Mouse (Mus musculus) midbrain, embryonic 16.5 days (tissue): ENCODE measurements around the gene Slc35g2. TPM values are rescaled to one million over a fixed set of nuclear protein-coding genes. Genes with fewer than 3 reads are reported as not detected.

Experiments used
- ATAC-seq: fragments of 200-750 bp; cut with Nextera tagmentation; 2 replicates; pipeline ENCODE4 v1.8.0; 2017; ENCODE audit warnings: moderate TSS enrichment
- H3K27ac ChIP-seq: fragments of 300-500 bp; sonication (generic); 2 replicates; pipeline ENCODE4 v1.5.1; 2014; ENCODE audit warnings: mild to moderate bottlenecking, low read length, mixed read lengths
- H3K27me3 ChIP-seq: fragments of 300-500 bp; sonication (generic); 2 replicates; pipeline ENCODE4 v1.6.1; 2014; ENCODE audit warnings: low read depth, low read length, mixed read lengths; ENCODE audit not compliant: control insufficient read depth, insufficient read depth
- H3K36me3 ChIP-seq: fragments of 300-500 bp; sonication (generic); 2 replicates; pipeline ENCODE4 v1.6.1; 2014; ENCODE audit warnings: mild to moderate bottlenecking, low read length, moderate library complexity, mixed read lengths; ENCODE audit not compliant: control insufficient read depth, insufficient read depth
- H3K4me1 ChIP-seq: fragments of 300-500 bp; sonication (generic); 2 replicates; pipeline ENCODE4 v1.6.1; 2014; ENCODE audit warnings: mild to moderate bottlenecking, low read length, mixed read lengths; ENCODE audit not compliant: control insufficient read depth, insufficient read depth
- H3K4me2 ChIP-seq: fragments of 300-500 bp; sonication (generic); 2 replicates; pipeline ENCODE4 v1.6.1; 2014; ENCODE audit warnings: mild to moderate bottlenecking, low read length, mixed read lengths
- H3K4me3 ChIP-seq: fragments of 300-500 bp; sonication (generic); 2 replicates; pipeline ENCODE4 v1.5.1; 2014; ENCODE audit warnings: low read depth, mild to moderate bottlenecking, low read length, moderate library complexity, mixed read lengths
- H3K9ac ChIP-seq: fragments of 300-500 bp; sonication (generic); 2 replicates; pipeline ENCODE4 v1.6.1; 2014; ENCODE audit warnings: low read depth, low read length, mixed read lengths
- H3K9me3 ChIP-seq: fragments of 300-500 bp; sonication (generic); replicated peaks from 2 replicates; pipeline ENCODE4 v1.6.1; 2014; ENCODE audit warnings: mild to moderate bottlenecking, low read length, mixed read lengths; ENCODE audit not compliant: control insufficient read depth, poor library complexity, severe bottlenecking
- WGBS: fragments of 180-500 bp; shearing (Covaris S2); extraction: QIAGEN DNeasy Blood & Tissue Kit; methylation state at CpG from one replicate; pipeline ENCODE4 v1.1.7; 2014; 5-methylcytosine and 5-hydroxymethylcytosine counted together
- polyA plus RNA-seq: library from polyadenylated mRNA; unstranded; fragments of >200 nt; fragmentation: Nextera tagmentation; extraction: Ambion mirVana; gene quantifications from 2 replicates; pipeline ENCODE4 v1.2.1, GENCODE M21; 2015

The Slc35g2 gene
- polyA plus RNA-seq, 1 experiment from 2014 or later, result 21.9 TPM

DNA sequence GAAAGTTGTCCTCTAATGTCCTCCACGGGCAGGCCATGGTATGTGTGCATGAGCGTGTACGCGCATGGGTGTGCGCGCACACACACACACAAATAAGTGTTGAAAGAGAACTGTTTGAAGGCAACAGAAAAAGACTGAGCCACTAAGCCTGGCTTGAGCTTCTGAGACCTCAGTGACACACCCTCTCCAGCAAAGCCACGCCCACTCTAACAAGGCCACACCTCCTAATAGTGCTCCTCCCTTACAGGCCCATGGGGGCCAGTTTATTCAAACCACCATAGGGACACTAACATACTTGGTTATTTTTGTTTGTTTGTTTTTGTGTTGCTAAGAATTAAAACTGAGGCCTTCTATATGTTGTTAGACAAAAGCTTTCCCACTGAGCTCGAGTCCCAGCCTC, 25.4 kb upstream of the Slc35g2 start:
- no peak overlapping the region for H3K4me3 ChIP-seq
- no peak overlapping the region for H3K27ac ChIP-seq
- no peaks in the 10 kb centered on the region for H3K36me3 ChIP-seq
- H3K27me3 ChIP-seq, result no peaks in the 10 kb centered on the region
- H3K9me3 ChIP-seq, result no peaks in the 10 kb centered on the region
- no peak overlapping the region for H3K9ac ChIP-seq
- peaks cover 8% of the 10 kb centered on the region; the same call in 1 of the 2 replicates for H3K4me1 ChIP-seq
- no peak for ATAC-seq
- H3K4me2 ChIP-seq, result no peak overlapping the region
- 89% methylated on average over 8 of the region's 8 CpGs for WGBS

DNA sequence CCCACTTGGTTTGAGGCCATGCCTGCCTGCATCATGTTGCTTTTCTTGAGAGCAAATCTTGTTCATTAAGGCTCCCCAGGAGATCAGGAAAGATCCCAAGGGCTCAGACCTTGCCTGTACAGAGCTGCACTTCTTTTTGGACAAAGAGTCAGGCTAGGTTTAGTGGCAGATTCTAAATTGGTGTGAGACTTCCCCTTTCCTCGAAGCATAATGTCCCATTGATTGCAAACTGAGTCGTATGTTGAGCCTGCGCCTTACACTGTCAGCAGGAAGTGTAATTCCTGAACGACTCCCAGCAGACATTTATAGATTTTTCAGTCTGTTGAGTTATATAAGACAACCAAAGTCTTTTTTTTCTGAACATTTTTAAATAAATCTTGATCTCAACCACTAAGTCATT, 19.6 kb upstream of the Slc35g2 start:
- no peaks in the 10 kb centered on the region for H3K4me1 ChIP-seq
- H3K27ac ChIP-seq, result no peak overlapping the region
- no peak for ATAC-seq
- H3K36me3 ChIP-seq, result no peaks in the 10 kb centered on the region
- H3K4me3 ChIP-seq, result no peak overlapping the region
- H3K27me3 ChIP-seq, result no peaks in the 10 kb centered on the region
- no peak overlapping the region for H3K9ac ChIP-seq
- 80% methylated on average over 4 of the region's 4 CpGs for WGBS
- H3K9me3 ChIP-seq, result no peaks in the 10 kb centered on the region
- H3K4me2 ChIP-seq, result no peak overlapping the region

DNA sequence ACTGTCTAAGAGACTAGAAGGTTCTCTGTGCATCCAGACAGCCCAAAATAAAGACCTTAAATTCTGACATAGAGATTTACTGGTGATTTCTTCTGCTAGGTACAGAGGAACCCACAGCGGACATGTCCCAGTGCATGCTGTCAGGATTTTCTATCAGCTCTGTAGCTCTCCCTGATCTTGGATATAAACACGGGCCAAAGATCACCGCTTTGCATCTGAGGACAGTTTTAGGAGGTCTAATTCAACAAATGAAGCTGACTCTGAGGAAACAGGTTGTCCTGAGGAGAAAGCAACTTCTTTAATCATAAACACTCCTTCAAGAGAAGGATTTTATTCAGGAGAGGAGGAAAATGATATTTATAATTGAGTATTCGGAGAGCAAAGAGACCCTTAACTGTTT, 13.1 kb upstream of the Slc35g2 start:
- H3K4me2 ChIP-seq, result no peak overlapping the region
- H3K4me1 ChIP-seq, result peaks cover 12% of the 10 kb centered on the region
- no peaks in the 10 kb centered on the region for H3K9me3 ChIP-seq
- no peak overlapping the region for H3K9ac ChIP-seq
- no peaks in the 10 kb centered on the region for H3K36me3 ChIP-seq
- WGBS, result 85% methylated on average over 4 of the region's 4 CpGs
- H3K27ac ChIP-seq, result no peak overlapping the region
- H3K27me3 ChIP-seq, result no peaks in the 10 kb centered on the region
- no peak for ATAC-seq
- H3K4me3 ChIP-seq, result no peak overlapping the region

DNA sequence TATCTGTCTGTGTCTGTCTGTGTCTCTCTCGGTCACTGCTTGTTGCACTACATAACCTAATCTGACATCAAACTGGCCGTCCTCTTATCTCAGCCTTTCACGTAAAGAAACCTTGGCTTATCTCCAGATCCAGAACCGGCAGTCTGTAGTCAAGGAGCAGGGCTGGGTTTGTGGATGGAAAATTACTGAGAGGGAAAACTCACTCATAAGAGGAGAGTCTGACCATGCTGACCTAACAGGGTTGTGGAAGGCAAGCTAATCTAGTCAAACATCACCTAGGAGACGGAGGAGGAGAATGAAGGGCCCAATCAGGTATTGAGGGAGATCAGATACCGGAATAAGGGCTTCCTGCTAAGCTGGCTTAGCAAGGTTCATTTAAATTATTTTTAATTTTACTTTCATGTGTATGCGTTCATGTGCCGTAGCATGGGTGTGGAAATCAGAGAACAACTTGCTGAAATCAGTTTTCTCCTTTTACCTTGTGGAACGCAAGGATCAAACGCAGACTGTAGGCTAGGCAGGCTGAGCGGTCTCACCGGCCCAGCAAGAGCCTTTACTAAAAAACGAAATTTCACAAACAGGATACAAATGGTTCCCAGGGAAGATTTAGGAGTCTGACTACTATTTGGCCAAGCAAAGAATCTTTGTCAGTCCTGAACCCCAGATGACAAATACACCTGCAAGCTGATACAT, 12.1 kb upstream of the Slc35g2 start:
- H3K4me3 ChIP-seq, result no peak overlapping the region
- no peak for ATAC-seq
- H3K27ac ChIP-seq, result peak overlapping the region; percentile 19; the same call in 1 of the 2 replicates
- H3K27me3 ChIP-seq, result no peaks in the 10 kb centered on the region
- no peaks in the 10 kb centered on the region for H3K9me3 ChIP-seq
- no peaks in the 10 kb centered on the region for H3K36me3 ChIP-seq
- peaks cover 12% of the 10 kb centered on the region for H3K4me1 ChIP-seq
- no peak overlapping the region for H3K4me2 ChIP-seq
- no peak overlapping the region for H3K9ac ChIP-seq
- WGBS, result 40% methylated on average over 13 of the region's 13 CpGs

DNA sequence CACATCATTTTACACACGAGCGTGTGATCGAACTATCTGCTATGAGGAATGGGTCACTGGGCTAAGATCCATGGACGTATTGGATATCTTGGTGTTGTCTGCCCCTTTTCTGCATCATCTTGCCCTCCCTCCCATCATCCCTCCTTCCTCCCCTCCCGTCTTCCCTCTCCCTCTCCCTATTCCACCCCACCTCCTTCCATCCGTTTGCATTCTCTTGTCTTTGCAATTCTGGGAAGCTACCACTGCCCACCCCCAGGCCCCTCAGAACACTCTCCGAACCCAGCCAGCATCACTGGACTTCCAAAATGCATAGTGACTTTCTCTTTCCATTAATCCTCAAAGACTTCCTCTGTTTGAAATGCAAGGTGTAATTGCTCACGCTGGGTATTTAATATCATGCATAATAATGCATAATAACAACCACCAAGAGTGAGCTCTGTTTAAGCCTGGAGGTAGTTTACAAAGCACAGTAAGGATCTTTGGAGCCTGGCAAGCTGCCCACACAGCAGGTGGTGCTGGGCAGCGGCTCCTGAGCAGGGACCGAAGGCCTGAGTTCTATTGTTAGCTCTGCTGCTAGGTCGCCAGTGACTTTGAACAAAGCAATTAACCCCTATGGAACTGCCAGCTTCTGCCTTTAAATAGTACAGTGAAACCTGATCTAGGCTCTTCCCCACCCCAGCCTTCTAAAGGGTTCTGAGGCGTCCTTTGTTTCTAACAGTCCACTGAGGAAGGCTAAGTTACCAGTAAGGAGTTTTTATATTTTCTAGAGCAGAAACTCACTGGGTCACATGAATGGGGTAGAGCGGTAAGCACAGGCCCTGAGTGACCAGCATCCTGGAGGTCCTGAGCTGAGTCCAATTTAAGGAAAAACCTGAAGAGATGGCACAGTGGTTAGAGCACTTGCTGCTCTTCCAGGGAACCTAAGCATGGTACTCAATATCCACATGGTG, 10.9 kb upstream of the Slc35g2 start:
- no peaks in the 10 kb centered on the region for H3K36me3 ChIP-seq
- 26% methylated on average over 13 of the region's 13 CpGs for WGBS
- H3K9ac ChIP-seq, result no peak overlapping the region
- peak; percentile 60; the same call in 1 of the 2 replicates for ATAC-seq
- no peaks in the 10 kb centered on the region for H3K27me3 ChIP-seq
- peaks cover 12% of the 10 kb centered on the region for H3K4me1 ChIP-seq
- H3K9me3 ChIP-seq, result no peaks in the 10 kb centered on the region
- H3K4me3 ChIP-seq, result no peak overlapping the region
- no peak overlapping the region for H3K4me2 ChIP-seq
- peak overlapping the region; percentile 14 for H3K27ac ChIP-seq

DNA sequence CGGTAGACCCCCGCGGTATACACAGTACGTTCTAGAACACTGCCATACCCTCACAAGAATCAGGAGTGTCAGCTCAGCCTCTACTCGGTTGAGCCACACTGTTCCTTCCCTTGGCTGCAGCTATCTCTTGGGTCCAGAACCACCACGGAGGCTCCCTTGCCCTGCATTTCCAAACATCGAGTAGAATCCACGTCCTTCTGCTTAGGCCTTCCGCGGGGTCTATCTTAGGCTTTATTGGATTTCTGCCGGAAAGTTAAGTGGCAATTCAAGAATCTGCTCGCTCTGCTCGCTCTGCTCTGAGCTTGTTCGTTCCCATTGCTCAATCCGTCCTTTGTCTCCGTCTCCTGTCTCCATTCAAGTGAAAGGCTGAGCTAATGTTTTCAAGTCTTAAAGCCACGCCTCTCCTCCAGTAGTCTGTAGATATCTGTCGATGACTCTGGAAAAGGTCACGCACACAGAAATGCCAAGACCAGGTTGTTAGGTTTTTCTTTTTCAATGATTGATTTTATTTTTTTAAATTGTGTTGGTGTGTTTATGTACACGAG, 9.4 kb upstream of the Slc35g2 start:
- no peak for ATAC-seq
- H3K27me3 ChIP-seq, result no peaks in the 10 kb centered on the region

DNA sequence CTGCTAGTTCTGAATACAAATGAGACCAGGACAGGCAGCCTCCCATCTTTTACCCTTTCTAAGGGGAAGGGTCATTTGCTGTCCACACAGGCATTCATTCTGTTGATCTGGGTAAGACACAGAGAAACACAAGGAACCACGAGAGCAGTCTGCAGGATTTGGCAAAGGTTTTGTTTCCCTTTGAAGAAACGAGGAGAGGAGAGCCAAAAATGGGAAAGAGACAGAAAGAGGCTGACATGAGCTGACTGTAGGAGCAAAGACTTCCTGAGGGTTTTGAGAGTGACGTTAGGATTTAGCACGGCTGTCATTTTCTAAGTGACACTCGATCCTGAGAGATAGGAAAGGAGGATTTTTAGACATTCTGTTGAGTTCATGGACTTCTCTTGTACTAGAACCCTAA, 3.1 kb upstream of the Slc35g2 start:
- no peak overlapping the region for H3K9ac ChIP-seq
- H3K4me1 ChIP-seq, result peaks cover 6% of the 10 kb centered on the region
- H3K4me3 ChIP-seq, result no peak overlapping the region
- H3K36me3 ChIP-seq, result no peaks in the 10 kb centered on the region
- no peak overlapping the region for H3K4me2 ChIP-seq
- no peak for ATAC-seq
- H3K9me3 ChIP-seq, result no peaks in the 10 kb centered on the region
- no peak overlapping the region for H3K27ac ChIP-seq
- no peaks in the 10 kb centered on the region for H3K27me3 ChIP-seq
- WGBS, result 49% methylated on average over 5 of the region's 5 CpGs

More for the DNA sequence above, 9.4 kb upstream of the Slc35g2 start:
- Histone ChIP-seq H3K9me3 (no peaks in the 10 kb centered on the region), H3K27ac (no peak overlapping the region), H3K9ac (no peak overlapping the region), H3K4me2 (no peak overlapping the region), H3K4me1 (peaks cover 12% of the 10 kb centered on the region), H3K4me3 (no peak overlapping the region), H3K36me3 (no peaks in the 10 kb centered on the region)
- WGBS, result 39% methylated on average over 20 of the region's 20 CpGs

DNA sequence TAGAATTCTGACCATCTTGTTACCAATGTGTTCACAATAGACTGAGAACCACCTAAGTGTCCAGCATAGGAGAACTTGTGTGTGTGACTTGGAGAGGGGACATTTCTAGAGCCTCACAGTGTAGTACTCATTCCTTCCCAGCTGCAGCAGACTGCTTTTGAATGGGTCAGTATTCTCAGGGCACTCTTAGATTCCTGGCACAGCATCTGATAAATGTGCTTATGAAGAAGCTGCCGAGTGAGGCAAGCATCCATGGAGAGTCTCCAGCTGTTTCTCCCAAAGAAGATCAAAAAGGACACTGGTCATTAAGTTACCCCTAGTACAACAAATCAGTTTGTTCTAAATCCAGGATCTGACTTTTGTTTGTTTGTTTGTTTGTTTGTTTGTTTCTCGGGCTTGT, 2.4 kb upstream of the Slc35g2 start:
- Histone ChIP-seq H3K27me3 (no peaks in the 10 kb centered on the region), H3K4me3 (no peak overlapping the region), H3K9me3 (no peaks in the 10 kb centered on the region), H3K9ac (no peak overlapping the region), H3K4me2 (no peak overlapping the region), H3K27ac (no peak overlapping the region), H3K36me3 (no peaks in the 10 kb centered on the region), H3K4me1 (peaks cover 6% of the 10 kb centered on the region)
- ATAC-seq, result no peak
- 68% methylated on average over 2 of the region's 2 CpGs for WGBS

DNA sequence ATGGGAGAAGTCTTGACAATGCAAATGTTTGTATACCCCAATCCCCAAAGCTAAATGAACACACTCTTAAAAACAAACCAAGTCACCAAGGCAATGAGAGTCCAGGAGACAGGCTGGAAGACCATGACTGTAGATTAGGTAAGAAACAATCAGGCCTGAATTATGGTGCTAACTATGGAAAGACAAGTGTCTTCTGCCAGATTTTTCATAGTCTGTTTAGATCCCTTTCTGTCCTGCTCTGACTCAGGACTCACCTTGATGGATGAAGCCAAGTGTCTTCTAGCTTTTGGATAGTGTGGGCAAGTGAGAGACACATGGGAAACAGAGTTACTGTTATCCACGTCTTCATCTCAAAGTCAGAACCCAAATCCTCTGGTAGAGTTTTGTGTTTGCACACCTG, 621 bp upstream of the Slc35g2 start:
- ATAC-seq, result no peak
- no peak overlapping the region for H3K9ac ChIP-seq
- H3K4me2 ChIP-seq, result peak overlapping the region; percentile 86
- 73% methylated on average over 1 of the region's 1 CpGs for WGBS
- peak overlapping the region; percentile 77 for H3K4me3 ChIP-seq
- H3K4me1 ChIP-seq, result peaks cover 6% of the 10 kb centered on the region
- H3K27ac ChIP-seq, result no peak overlapping the region; the same call in 1 of the 2 replicates
- no peaks in the 10 kb centered on the region for H3K9me3 ChIP-seq
- no peaks in the 10 kb centered on the region for H3K36me3 ChIP-seq
- H3K27me3 ChIP-seq, result no peaks in the 10 kb centered on the region
